Mouse (Mus musculus) neural tube, embryonic 14.5 days (tissue): Measurements from ENCODE around the gene Pbx4. TPM values are rescaled to one million over a fixed set of nuclear protein-coding genes. Genes with fewer than 3 reads are reported as not detected.
A peak's percentile ranks its signal among the peaks of the same experiment; 100 is the strongest.

ENCODE experiments used
- ATAC-seq: fragments of 200-750 bp; cut with Nextera tagmentation; 2 replicates; pipeline ENCODE4 v1.8.0; 2017; ENCODE audit warnings: low read depth, mild to moderate bottlenecking, moderate TSS enrichment, moderate library complexity
- H3K27ac ChIP-seq: fragments of 300-500 bp; sonication (generic); 2 replicates; pipeline ENCODE4 v1.5.1; 2014; ENCODE audit warnings: low read depth, mild to moderate bottlenecking, control low read depth, low read length, moderate library complexity, mixed read lengths
- H3K27me3 ChIP-seq: fragments of 300-500 bp; sonication (generic); 2 replicates; pipeline ENCODE4 v1.6.1; 2014; ENCODE audit warnings: low read length; ENCODE audit not compliant: control insufficient read depth, insufficient read depth
- H3K36me3 ChIP-seq: fragments of 300-500 bp; sonication (generic); 2 replicates; pipeline ENCODE4 v1.6.1; 2014; ENCODE audit warnings: low read length, mixed read lengths; ENCODE audit not compliant: control insufficient read depth, insufficient read depth
- H3K4me1 ChIP-seq: fragments of 300-500 bp; sonication (generic); 2 replicates; pipeline ENCODE4 v1.6.1; 2014; ENCODE audit warnings: low read length; ENCODE audit not compliant: control insufficient read depth, insufficient read depth
- H3K4me2 ChIP-seq: fragments of 300-500 bp; sonication (generic); 2 replicates; pipeline ENCODE4 v1.6.1; 2014; ENCODE audit warnings: mild to moderate bottlenecking, low read depth, low read length, control low read depth
- H3K4me3 ChIP-seq: fragments of 300-500 bp; sonication (generic); 2 replicates; pipeline ENCODE4 v1.5.1; 2014; ENCODE audit warnings: low read depth, low read length, control low read depth, mixed read lengths
- H3K9ac ChIP-seq: fragments of 300-500 bp; sonication (generic); replicated peaks from 2 replicates; pipeline ENCODE4 v1.6.1; 2014; ENCODE audit warnings: low read depth, mild to moderate bottlenecking, control low read depth, low read length, mixed read lengths
- H3K9me3 ChIP-seq: fragments of 300-500 bp; sonication (generic); 2 replicates; pipeline ENCODE4 v1.6.1; 2016; ENCODE audit warnings: low read length; ENCODE audit not compliant: control insufficient read depth
- WGBS: fragments of 180-500 bp; shearing (Covaris S2); extraction: QIAGEN DNeasy Blood & Tissue Kit; methylation state at CpG from one replicate; pipeline ENCODE4 v1.1.7; 2014; 5-methylcytosine and 5-hydroxymethylcytosine counted together
- polyA plus RNA-seq: library from polyadenylated mRNA; unstranded; fragments of >200 nt; fragmentation: Nextera tagmentation; extraction: Ambion mirVana; gene quantifications from 2 replicates; pipeline ENCODE4 v1.2.1, GENCODE M21; 2014

Gene Pbx4
- polyA plus RNA-seq, 1 experiment from 2014 or later, result 74.5 TPM

DNA sequence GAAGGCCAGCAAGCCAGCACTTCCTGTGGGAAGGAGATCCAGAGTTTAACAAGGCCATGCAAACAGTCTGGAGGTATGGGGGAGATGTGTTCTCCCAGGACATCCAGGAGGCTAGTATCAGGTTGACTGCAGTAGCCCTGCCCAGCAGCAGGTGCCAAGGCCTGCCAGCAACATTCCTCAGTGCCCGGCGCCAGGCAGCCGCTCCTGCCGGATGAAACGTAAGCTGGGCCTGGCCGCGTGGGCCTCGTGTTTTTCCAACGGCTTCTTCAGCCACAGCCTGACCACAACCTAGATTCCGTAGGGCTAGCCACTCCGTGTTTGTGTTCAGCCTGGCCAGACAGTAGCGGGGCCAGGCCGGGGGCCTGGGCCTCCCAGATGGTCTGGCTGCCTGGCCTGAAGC is 42.4 kb downstream of the Pbx4 start:
- H3K36me3 ChIP-seq, result 0 out of 2 replicates have a peak, but pooled peaks cover 8% of the 10 kb centered on the region
- H3K4me1 ChIP-seq, result no peaks in the 10 kb centered on the region
- no peaks in the 10 kb centered on the region for H3K9me3 ChIP-seq
- no peak for ATAC-seq
- WGBS, result 94% methylated on average over 13 of the region's 13 CpGs
- H3K27me3 ChIP-seq, result peaks cover 6% of the 10 kb centered on the region
- no peak overlapping the region for H3K4me2 ChIP-seq
- no peak overlapping the region for H3K27ac ChIP-seq
- no peak overlapping the region for H3K4me3 ChIP-seq
- H3K9ac ChIP-seq, result no peak overlapping the region

DNA sequence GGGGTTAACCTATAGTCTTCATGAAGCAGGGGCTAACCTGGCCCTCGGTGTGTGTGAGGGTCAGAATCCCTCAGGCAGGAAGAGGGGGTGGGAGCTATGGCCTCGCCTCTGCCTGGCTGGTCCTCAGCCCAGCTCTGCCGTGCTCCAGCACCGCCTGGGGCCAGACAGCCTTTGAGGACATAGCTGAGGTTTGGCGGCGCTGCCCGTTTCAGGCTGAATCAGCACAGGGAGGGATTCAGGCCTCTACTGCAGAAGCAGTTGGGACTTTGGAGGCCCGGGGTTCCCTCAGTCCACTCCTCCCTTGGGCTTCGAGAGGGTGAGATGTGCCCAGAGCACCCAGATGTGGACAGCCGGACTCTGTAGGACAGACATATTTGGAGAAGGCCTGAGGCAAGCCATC is 43.8 kb downstream of the Pbx4 start:
- WGBS, result 45% methylated on average over 10 of the region's 10 CpGs
- H3K4me1 ChIP-seq, result no peaks in the 10 kb centered on the region
- H3K4me3 ChIP-seq, result no peak overlapping the region
- H3K27me3 ChIP-seq, result peaks cover 20% of the 10 kb centered on the region
- no peak for ATAC-seq
- H3K9me3 ChIP-seq, result no peaks in the 10 kb centered on the region
- H3K36me3 ChIP-seq, result 0 out of 2 replicates have a peak, but pooled peaks cover 8% of the 10 kb centered on the region
- no peak overlapping the region for H3K4me2 ChIP-seq
- no peak overlapping the region for H3K9ac ChIP-seq
- no peak overlapping the region for H3K27ac ChIP-seq

DNA sequence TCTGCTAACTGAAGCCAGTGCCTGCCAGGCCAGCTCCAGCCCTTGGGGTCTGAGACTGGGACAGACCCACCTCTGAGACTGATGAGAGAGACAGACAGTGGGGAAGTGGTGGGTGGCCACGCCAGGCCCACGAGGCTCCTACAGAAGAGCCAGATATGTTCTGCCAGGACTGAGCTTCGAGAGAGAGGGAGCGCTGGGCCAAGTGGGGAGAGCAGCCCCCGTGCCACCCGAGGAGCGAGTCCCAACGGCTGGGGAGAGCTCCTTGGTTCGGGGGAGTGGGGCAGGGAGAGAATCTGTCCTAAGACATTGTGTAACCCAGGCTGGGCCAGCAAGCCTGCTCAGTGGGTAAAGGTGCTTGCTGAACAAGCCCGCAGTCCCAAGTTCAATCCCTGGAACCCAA is 44.7 kb downstream of the Pbx4 start:
- Histone ChIP-seq H3K9ac (no peak overlapping the region), H3K4me3 (no peak overlapping the region), H3K9me3 (no peaks in the 10 kb centered on the region), H3K4me2 (no peak overlapping the region), H3K27ac (no peak overlapping the region), H3K4me1 (no peaks in the 10 kb centered on the region), H3K36me3 (0 out of 2 replicates have a peak, but pooled peaks cover 3% of the 10 kb centered on the region), H3K27me3 (peaks cover 29% of the 10 kb centered on the region)
- ATAC-seq, result no peak
- 78% methylated on average over 10 of the region's 10 CpGs for WGBS

DNA sequence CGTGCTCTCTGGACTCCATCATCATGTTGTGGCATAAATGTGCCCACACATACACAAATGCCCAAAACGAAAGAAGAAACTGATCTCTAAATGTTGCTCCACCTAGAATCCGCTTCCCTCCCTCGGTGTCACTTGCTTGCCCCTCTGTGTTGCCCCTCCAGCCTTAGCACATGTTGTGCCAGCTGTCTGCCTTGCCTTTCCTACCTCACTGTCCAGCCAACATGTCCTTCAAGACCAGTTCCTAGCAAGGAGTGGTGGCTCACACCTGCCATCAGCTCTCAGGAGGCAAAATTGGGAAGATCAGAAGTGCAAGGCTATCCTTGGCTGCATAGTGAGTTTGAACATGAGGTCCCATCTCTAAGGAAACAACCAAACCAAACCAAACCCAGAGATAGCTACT is 45.1 kb downstream of the Pbx4 start:
- 85% methylated on average over 4 of the region's 4 CpGs for WGBS
- H3K9ac ChIP-seq, result no peak overlapping the region
- no peaks in the 10 kb centered on the region for H3K9me3 ChIP-seq
- peaks cover 33% of the 10 kb centered on the region for H3K27me3 ChIP-seq
- H3K4me2 ChIP-seq, result no peak overlapping the region
- H3K4me3 ChIP-seq, result no peak overlapping the region
- H3K27ac ChIP-seq, result no peak overlapping the region
- H3K4me1 ChIP-seq, result 0 out of 2 replicates have a peak, but pooled peaks cover under 1% of the 10 kb centered on the region
- H3K36me3 ChIP-seq, result 0 out of 2 replicates have a peak, but pooled peaks cover 2% of the 10 kb centered on the region
- ATAC-seq, result no peak

DNA sequence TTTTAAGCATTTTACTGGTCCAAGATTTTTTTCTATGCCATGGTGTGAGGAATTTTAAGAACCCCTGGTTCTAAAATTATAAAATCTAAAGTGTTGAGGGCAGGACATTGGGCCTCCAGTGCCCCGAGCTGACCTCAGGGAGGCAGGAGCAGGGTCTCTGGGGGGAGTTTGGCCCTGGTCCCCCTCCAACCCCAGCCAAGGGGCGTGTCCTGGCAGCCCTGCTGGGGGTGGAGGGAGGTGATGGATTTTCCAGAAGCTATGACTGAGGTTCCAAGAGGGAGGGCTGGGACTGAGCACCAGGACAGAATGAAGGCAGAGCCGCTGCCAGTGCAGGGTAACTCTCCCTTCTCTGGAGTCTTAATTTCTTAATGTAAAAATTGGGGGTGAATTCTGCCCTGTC is 45.7 kb downstream of the Pbx4 start:
- WGBS, result 71% methylated on average over 3 of the region's 3 CpGs
- Histone ChIP-seq H3K27me3 (peaks cover 39% of the 10 kb centered on the region), H3K36me3 (no peaks in the 10 kb centered on the region), H3K4me1 (0 out of 2 replicates have a peak, but pooled peaks cover 2% of the 10 kb centered on the region), H3K9ac (no peak overlapping the region), H3K27ac (no peak overlapping the region), H3K4me2 (no peak overlapping the region), H3K4me3 (no peak overlapping the region), H3K9me3 (no peaks in the 10 kb centered on the region)
- ATAC-seq, result no peak

DNA sequence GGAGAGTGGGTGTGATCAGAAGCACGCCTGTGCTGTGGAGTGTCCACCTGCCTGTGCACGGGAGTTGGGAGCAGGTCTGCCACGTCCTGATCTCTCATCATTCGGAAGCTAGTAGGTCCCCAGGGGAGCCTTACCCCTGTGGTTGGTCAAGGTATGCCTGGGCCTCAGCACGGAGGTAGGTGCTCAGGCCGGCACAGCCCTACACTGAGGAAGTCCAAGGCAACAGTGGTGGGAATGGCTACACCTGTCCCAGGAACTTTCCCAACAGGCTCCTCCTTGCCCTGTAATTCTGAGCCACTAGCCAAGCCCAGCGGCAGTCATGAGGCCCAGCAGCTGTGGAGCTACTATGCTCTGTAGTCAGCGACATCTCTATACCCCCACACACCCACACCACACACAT is 47.4 kb downstream of the Pbx4 start:
- WGBS, result 58% methylated on average over 8 of the region's 8 CpGs
- H3K4me1 ChIP-seq, result 0 out of 2 replicates have a peak, but pooled peaks cover 2% of the 10 kb centered on the region
- no peaks in the 10 kb centered on the region for H3K9me3 ChIP-seq
- H3K9ac ChIP-seq, result no peak overlapping the region
- no peak for ATAC-seq
- H3K4me3 ChIP-seq, result no peak overlapping the region
- peaks cover 55% of the 10 kb centered on the region for H3K27me3 ChIP-seq
- H3K27ac ChIP-seq, result no peak overlapping the region
- H3K36me3 ChIP-seq, result no peaks in the 10 kb centered on the region
- no peak overlapping the region for H3K4me2 ChIP-seq

DNA sequence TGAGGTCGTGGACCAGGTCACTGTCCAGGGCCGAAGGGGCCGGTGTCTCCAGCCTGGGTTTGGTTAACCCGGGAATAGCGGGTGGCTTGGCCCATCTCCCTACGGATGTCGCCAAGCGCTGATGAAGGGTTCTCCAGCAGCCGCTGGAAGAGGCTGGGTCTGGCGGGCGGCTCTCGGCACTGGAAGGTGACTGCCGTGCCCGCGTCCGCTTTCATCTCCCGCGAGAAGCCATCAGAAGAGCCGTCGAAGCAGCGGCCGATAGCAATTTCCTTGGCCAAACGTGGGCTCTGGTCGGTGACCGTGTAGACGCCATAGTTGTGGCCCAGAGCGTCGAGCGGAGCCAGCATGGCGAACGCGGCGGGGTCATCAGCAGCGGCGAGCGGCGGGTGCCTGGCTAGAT is 48.5 kb downstream of the Pbx4 start:
- Histone ChIP-seq H3K4me3 (peak overlapping the region; percentile 37), H3K27ac (no peak overlapping the region), H3K27me3 (peaks cover 67% of the 10 kb centered on the region), H3K4me2 (peak overlapping the region; percentile 49), H3K36me3 (no peaks in the 10 kb centered on the region), H3K4me1 (0 out of 2 replicates have a peak, but pooled peaks cover 2% of the 10 kb centered on the region), H3K9ac (no peak overlapping the region), H3K9me3 (no peaks in the 10 kb centered on the region)
- WGBS, result 10% methylated on average over 37 of the region's 37 CpGs
- ATAC-seq, result no peak

DNA sequence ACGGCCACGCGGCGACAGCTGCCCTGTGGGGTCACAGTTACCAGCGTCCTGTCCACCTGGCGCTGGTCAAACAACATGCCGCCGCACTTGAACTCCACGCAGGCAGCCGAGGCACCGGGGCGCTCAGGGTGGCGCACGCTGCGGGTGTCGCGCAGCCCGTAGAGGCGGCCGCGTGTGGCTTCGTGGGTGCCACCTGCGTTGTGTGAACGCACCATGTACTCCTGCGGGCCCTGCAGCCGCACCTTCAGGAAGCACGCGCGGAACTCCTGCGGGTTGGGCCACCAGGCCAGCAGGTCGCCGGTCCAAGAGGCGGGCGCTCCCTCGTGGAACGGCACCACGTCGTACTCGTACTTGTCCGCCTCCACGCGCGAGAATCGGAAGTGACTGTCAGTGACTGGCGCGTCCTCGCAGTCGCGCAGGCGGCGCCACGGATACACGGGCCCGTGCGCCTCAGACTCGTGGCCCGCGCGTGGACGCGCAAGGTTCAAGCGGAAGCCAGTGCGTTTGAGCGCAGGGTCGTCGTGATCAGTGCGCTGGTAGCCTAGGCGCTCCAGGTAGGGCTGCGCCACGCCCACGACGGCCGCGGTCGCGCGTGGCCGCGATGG is 49.1 kb downstream of the Pbx4 start:
- ATAC-seq, result peak; percentile 21
- no peak overlapping the region; the same call in 1 of the 2 replicates for H3K9ac ChIP-seq
- no peaks in the 10 kb centered on the region for H3K36me3 ChIP-seq
- peak overlapping the region; percentile 37 for H3K4me3 ChIP-seq
- peaks cover 71% of the 10 kb centered on the region for H3K27me3 ChIP-seq
- no peaks in the 10 kb centered on the region for H3K9me3 ChIP-seq
- H3K27ac ChIP-seq, result no peak overlapping the region
- WGBS, result 14% methylated on average over 77 of the region's 79 CpGs
- H3K4me2 ChIP-seq, result peak overlapping the region; percentile 49
- 0 out of 2 replicates have a peak, but pooled peaks cover 2% of the 10 kb centered on the region for H3K4me1 ChIP-seq

DNA sequence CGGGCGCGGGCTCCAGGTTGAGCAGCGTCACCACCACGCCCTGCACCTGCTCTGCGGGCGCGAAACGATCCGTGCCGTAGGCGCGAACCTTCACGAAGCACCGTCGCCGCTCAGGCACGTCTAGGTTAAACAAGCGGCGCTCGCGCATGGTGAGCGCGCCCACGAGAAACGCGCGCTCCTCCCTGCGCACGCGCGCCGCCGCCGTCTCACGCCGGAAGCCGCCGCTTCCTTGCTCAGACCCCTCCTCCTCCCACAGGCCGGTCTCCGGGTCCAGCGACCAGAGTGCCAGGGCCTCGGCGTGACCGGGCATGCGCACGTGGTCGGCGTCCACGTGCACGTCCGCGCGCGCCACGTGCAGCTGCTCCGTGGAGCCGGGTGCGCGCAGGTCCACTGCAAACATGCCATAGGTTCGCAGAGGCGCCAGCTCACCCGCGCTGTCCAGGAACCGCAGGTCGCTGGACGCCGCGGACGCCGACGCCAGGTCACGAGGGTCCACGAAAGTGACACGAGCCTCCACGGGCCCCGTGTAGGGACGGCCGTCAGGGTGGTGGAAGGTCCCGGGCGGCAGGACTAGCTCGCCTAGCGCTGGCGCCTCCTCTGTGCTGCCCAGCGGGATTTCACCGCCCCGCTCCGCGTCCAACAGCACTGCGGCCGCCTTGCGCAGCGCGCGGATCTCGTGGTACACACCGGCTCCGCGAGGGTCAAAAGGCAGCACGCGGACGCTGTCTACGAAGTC is 49.9 kb downstream of the Pbx4 start:
- ATAC-seq, result peak; percentile 73
- H3K9me3 ChIP-seq, result no peaks in the 10 kb centered on the region
- H3K4me3 ChIP-seq, result peak overlapping the region; percentile 37
- H3K9ac ChIP-seq, result peak overlapping the region; percentile 7; the same call in 1 of the 2 replicates
- H3K27me3 ChIP-seq, result peaks cover 75% of the 10 kb centered on the region
- H3K4me2 ChIP-seq, result peak overlapping the region; percentile 49
- 0 out of 2 replicates have a peak, but pooled peaks cover 2% of the 10 kb centered on the region for H3K4me1 ChIP-seq
- no peaks in the 10 kb centered on the region for H3K36me3 ChIP-seq
- H3K27ac ChIP-seq, result no peak overlapping the region
- 7% methylated on average over 96 of the region's 103 CpGs for WGBS
